Mouse (Mus musculus): ENCODE measurements around the gene Uckl1. TPM values are rescaled to one million over a fixed set of nuclear protein-coding genes. Genes with fewer than 3 reads are reported as not detected.
A peak's percentile ranks its signal among the peaks of the same experiment; 100 is the strongest.

Uckl1 gene
- polyA plus RNA-seq, 1 experiment from 2014 or later: 56.3 TPM

GRCm38 (mm10) chr2:181525526-181525925 is 59.2 kb downstream of the Uckl1 start:
- Histone ChIP-seq H3K27ac (ENCODE audit: low read length) (no peak overlapping the region), H3K9ac (replicated peaks; ENCODE audit: low read depth, low read length) (no peak overlapping the region), H3K36me3 (ENCODE audit: control insufficient read depth, insufficient read depth, low read length) (no peaks in the 10 kb centered on the region), H3K27me3 (ENCODE audit: control insufficient read depth, insufficient read depth, low read length) (no peaks in the 10 kb centered on the region), H3K9me3 (ENCODE audit: control insufficient read depth, low read depth, low read length) (no peaks in the 10 kb centered on the region), H3K4me2 (replicated peaks; ENCODE audit: low read depth, low read length) (no peak overlapping the region), H3K4me3 (ENCODE audit: low read depth, low read length) (no peak overlapping the region), H3K4me1 (ENCODE audit: control insufficient read depth, insufficient read depth, low read length) (peaks cover 9% of the 10 kb centered on the region)
- no peak for ATAC-seq (ENCODE audit: insufficient number of reproducible peaks, insufficient read depth, low FRiP score, low read depth)
- WGBS: 64% methylated on average over 5 of the region's 5 CpGs

GRCm38 (mm10) chr2:181522811-181523210 is 61.9 kb downstream of the Uckl1 start:
- H3K4me2 ChIP-seq (replicated peaks; ENCODE audit: low read depth, low read length): no peak overlapping the region
- no peak overlapping the region for H3K9ac ChIP-seq (replicated peaks; ENCODE audit: low read depth, low read length)
- H3K36me3 ChIP-seq (ENCODE audit: control insufficient read depth, insufficient read depth, low read length): no peaks in the 10 kb centered on the region
- H3K9me3 ChIP-seq (ENCODE audit: control insufficient read depth, low read depth, low read length): no peaks in the 10 kb centered on the region
- 71% methylated on average over 5 of the region's 5 CpGs for WGBS
- H3K27ac ChIP-seq (ENCODE audit: low read length): no peak overlapping the region
- no peaks in the 10 kb centered on the region for H3K27me3 ChIP-seq (ENCODE audit: control insufficient read depth, insufficient read depth, low read length)
- H3K4me1 ChIP-seq (ENCODE audit: control insufficient read depth, insufficient read depth, low read length): peaks cover 15% of the 10 kb centered on the region
- no peak overlapping the region for H3K4me3 ChIP-seq (ENCODE audit: low read depth, low read length)
- no peak for ATAC-seq (ENCODE audit: insufficient number of reproducible peaks, insufficient read depth, low FRiP score, low read depth)

- H3K27ac ChIP-seq (ENCODE audit: low read length): no peak overlapping the region
- no peaks in the 10 kb centered on the region for H3K27me3 ChIP-seq (ENCODE audit: control insufficient read depth, insufficient read depth, low read length)
- H3K4me3 ChIP-seq (ENCODE audit: low read depth, low read length): peak overlapping the region; percentile 91
- 45% methylated on average over 10 of the region's 10 CpGs for WGBS
- peaks cover 15% of the 10 kb centered on the region for H3K4me1 ChIP-seq (ENCODE audit: control insufficient read depth, insufficient read depth, low read length)
- peak overlapping the region; percentile 90 for H3K9ac ChIP-seq (replicated peaks; ENCODE audit: low read depth, low read length)
- H3K36me3 ChIP-seq (ENCODE audit: control insufficient read depth, insufficient read depth, low read length): peaks cover 10% of the 10 kb centered on the region
- H3K4me2 ChIP-seq (replicated peaks; ENCODE audit: low read depth, low read length): peak overlapping the region; percentile 68
- no peak for ATAC-seq (ENCODE audit: insufficient number of reproducible peaks, insufficient read depth, low FRiP score, low read depth)
- no peaks in the 10 kb centered on the region for H3K9me3 ChIP-seq (ENCODE audit: control insufficient read depth, low read depth, low read length)
Measured at GRCm38 (mm10) chr2:181521491-181521890, 63.2 kb downstream of the Uckl1 start.

- peak overlapping the region; percentile 68 for H3K4me2 ChIP-seq (replicated peaks; ENCODE audit: low read depth, low read length)
- no peaks in the 10 kb centered on the region for H3K27me3 ChIP-seq (ENCODE audit: control insufficient read depth, insufficient read depth, low read length)
- H3K4me1 ChIP-seq (ENCODE audit: control insufficient read depth, insufficient read depth, low read length): peaks cover 15% of the 10 kb centered on the region
- H3K9me3 ChIP-seq (ENCODE audit: control insufficient read depth, low read depth, low read length): no peaks in the 10 kb centered on the region
- H3K36me3 ChIP-seq (ENCODE audit: control insufficient read depth, insufficient read depth, low read length): peaks cover 16% of the 10 kb centered on the region
- H3K27ac ChIP-seq (ENCODE audit: low read length): peak overlapping the region; percentile 98
- H3K4me3 ChIP-seq (ENCODE audit: low read depth, low read length): peak overlapping the region; percentile 91
- ATAC-seq (ENCODE audit: insufficient number of reproducible peaks, insufficient read depth, low FRiP score, low read depth): no peak
- H3K9ac ChIP-seq (replicated peaks; ENCODE audit: low read depth, low read length): peak overlapping the region; percentile 90
- WGBS: 0% methylated on average over 17 of the region's 17 CpGs
Measured at GRCm38 (mm10) chr2:181520936-181521227, 63.8 kb downstream of the Uckl1 start.

- Histone ChIP-seq H3K9me3 (ENCODE audit: control insufficient read depth, low read depth, low read length) (no peaks in the 10 kb centered on the region), H3K4me1 (ENCODE audit: control insufficient read depth, insufficient read depth, low read length) (peaks cover 15% of the 10 kb centered on the region), H3K27ac (ENCODE audit: low read length) (peak within 1 kb of the TSS; percentile 98), H3K36me3 (ENCODE audit: control insufficient read depth, insufficient read depth, low read length) (peaks cover 17% of the 10 kb centered on the region), H3K4me3 (ENCODE audit: low read depth, low read length) (peak within 1 kb of the TSS; percentile 91), H3K9ac (replicated peaks; ENCODE audit: low read depth, low read length) (peak within 1 kb of the TSS; percentile 90), H3K27me3 (ENCODE audit: control insufficient read depth, insufficient read depth, low read length) (no peaks in the 10 kb centered on the region), H3K4me2 (replicated peaks; ENCODE audit: low read depth, low read length) (peak within 1 kb of the TSS; percentile 68)
- ATAC-seq (ENCODE audit: insufficient number of reproducible peaks, insufficient read depth, low FRiP score, low read depth): peak; percentile 97
- WGBS: under 1% methylated on average over 72 of the region's 74 CpGs
Measured at GRCm38 (mm10) chr2:181520118-181520935, 64.4 kb downstream of the Uckl1 start, which contains the start of gene Dnajc5. Dnajc5 (plus strand) TSS chr2:181520485.

- peaks cover 25% of the 10 kb centered on the region for H3K36me3 ChIP-seq (ENCODE audit: control insufficient read depth, insufficient read depth, low read length)
- peak overlapping the region; percentile 90 for H3K9ac ChIP-seq (replicated peaks; ENCODE audit: low read depth, low read length)
- H3K27me3 ChIP-seq (ENCODE audit: control insufficient read depth, insufficient read depth, low read length): no peaks in the 10 kb centered on the region
- H3K9me3 ChIP-seq (ENCODE audit: control insufficient read depth, low read depth, low read length): no peaks in the 10 kb centered on the region
- H3K27ac ChIP-seq (ENCODE audit: low read length): peak overlapping the region; percentile 98
- peak overlapping the region; percentile 67 for H3K4me2 ChIP-seq (replicated peaks; ENCODE audit: low read depth, low read length)
- peaks cover 15% of the 10 kb centered on the region for H3K4me1 ChIP-seq (ENCODE audit: control insufficient read depth, insufficient read depth, low read length)
- peak overlapping the region; percentile 91 for H3K4me3 ChIP-seq (ENCODE audit: low read depth, low read length)
- WGBS: 67% methylated on average over 3 of the region's 3 CpGs
- no peak for ATAC-seq (ENCODE audit: insufficient number of reproducible peaks, insufficient read depth, low FRiP score, low read depth)
Measured at GRCm38 (mm10) chr2:181519201-181519600, 65.5 kb downstream of the Uckl1 start.

Small RNAs within 50 kb of the gene (microRNA-seq; reads per million reads assigned to microRNA genes)
- not detected for gene Mir7006

Other genes starting within 250 kb of the Uckl1 start
- 32.1 and 37.3 TPM in 2 replicates for gene Zgpat, start 220.0 kb downstream of the Uckl1 start, polyA plus RNA-seq (2014; fragmentation: Nextera tagmentation; extraction: Ambion mirVana)
- 44.2 and 51.4 TPM in 2 replicates for gene Arfrp1, start 219.5 kb downstream of the Uckl1 start, polyA plus RNA-seq (2014; fragmentation: Nextera tagmentation; extraction: Ambion mirVana)
- 18.3 and 20.8 TPM in 2 replicates for gene Lime1, start 204.8 kb downstream of the Uckl1 start, polyA plus RNA-seq (2014; fragmentation: Nextera tagmentation; extraction: Ambion mirVana)
- 9.1 and 9.5 TPM in 2 replicates for gene Zbtb46, start 125.5 kb downstream of the Uckl1 start, polyA plus RNA-seq (2014; fragmentation: Nextera tagmentation; extraction: Ambion mirVana)
- gene Abhd16b, start 91.7 kb downstream of the Uckl1 start, polyA plus RNA-seq (2014; fragmentation: Nextera tagmentation; extraction: Ambion mirVana): 0.27 and 0.38 TPM in 2 replicates
- gene Tpd52l2, start 87.8 kb downstream of the Uckl1 start, polyA plus RNA-seq (2014; fragmentation: Nextera tagmentation; extraction: Ambion mirVana): 175 and 178 TPM in 2 replicates
- 78.8 and 83.1 TPM in 2 replicates for gene Dnajc5, start 64.4 kb downstream of the Uckl1 start, polyA plus RNA-seq (2014; fragmentation: Nextera tagmentation; extraction: Ambion mirVana)
- gene Prpf6, start 7.0 kb upstream of the Uckl1 start, polyA plus RNA-seq (2014; fragmentation: Nextera tagmentation; extraction: Ambion mirVana): 57.9 and 60.2 TPM in 2 replicates
- 50.6 and 51.6 TPM in 2 replicates for gene Zfp512b, start 7.9 kb upstream of the Uckl1 start, polyA plus RNA-seq (2014; fragmentation: Nextera tagmentation; extraction: Ambion mirVana)
- 33.1 and 35.0 TPM in 2 replicates for gene Samd10, start 14.3 kb upstream of the Uckl1 start, polyA plus RNA-seq (2014; fragmentation: Nextera tagmentation; extraction: Ambion mirVana)
- gene Gm29797, start 72.1 kb upstream of the Uckl1 start, polyA plus RNA-seq (2014; fragmentation: Nextera tagmentation; extraction: Ambion mirVana): not detected in 2 replicates
- gene Sox18, start 86.7 kb upstream of the Uckl1 start, polyA plus RNA-seq (2014; fragmentation: Nextera tagmentation; extraction: Ambion mirVana): 25.9 and 28.4 TPM in 2 replicates
- 35.3 and 36.7 TPM in 2 replicates for gene Tcea2, start 95.4 kb upstream of the Uckl1 start, polyA plus RNA-seq (2014; fragmentation: Nextera tagmentation; extraction: Ambion mirVana)
- 78.8 and 88.8 TPM in 2 replicates for gene Rgs19, start 109.1 kb upstream of the Uckl1 start, polyA plus RNA-seq (2014; fragmentation: Nextera tagmentation; extraction: Ambion mirVana)
- gene Lkaaear1, start 113.5 kb upstream of the Uckl1 start, polyA plus RNA-seq (2014; fragmentation: Nextera tagmentation; extraction: Ambion mirVana): not detected in 2 replicates
- gene Oprl1, start 130.1 kb upstream of the Uckl1 start, polyA plus RNA-seq (2014; fragmentation: Nextera tagmentation; extraction: Ambion mirVana): 3.0 and 3.2 TPM in 2 replicates
- gene Myt1, start 178.4 kb upstream of the Uckl1 start, polyA plus RNA-seq (2014; fragmentation: Nextera tagmentation; extraction: Ambion mirVana): 3.0 and 3.5 TPM in 2 replicates

Measured in stomach, embryonic 14.5 days (tissue).